In the genomic region with DNA sequence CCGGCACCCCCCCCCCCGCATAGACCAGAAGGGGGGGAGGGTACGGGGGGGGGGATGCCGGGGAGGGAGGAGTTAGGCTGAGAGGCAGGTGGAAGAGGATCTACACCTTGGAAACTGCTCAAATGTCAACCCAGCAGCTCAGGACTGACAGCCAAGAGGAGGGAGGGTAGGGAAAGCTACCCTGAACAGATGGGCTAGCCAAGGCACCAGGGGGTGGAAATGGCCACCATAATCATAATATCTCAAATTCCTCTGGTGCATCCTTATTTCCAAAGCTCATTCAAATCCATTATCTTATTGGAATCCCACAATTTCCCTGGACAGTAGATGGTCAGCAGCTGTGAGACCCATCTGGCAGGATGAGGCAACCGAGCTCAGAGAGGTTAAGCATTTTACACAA, we compare ENCODE assay signal across 14 mouse cellular contexts. TPM values are rescaled to one million over a fixed set of nuclear protein-coding genes. Genes with fewer than 3 reads are reported as not detected.
DNase-seq lines count a peak whose midpoint lies in the region; ATAC-seq and TF ChIP-seq lines count a peak whose summit lies in the region.
"Had no signal": no experiment of that assay in that cellular context is flagged by ENCODE, and none has a peak within 500 bp of the region (broad histone marks: within the 10 kb centered on the region; RNA-seq: fewer than 3 reads in every experiment).

No protein-coding gene starts in this region.

- peak overlapping the region; percentile 44 for H3K27ac ChIP-seq in forebrain, embryonic 11.5 days (ENCODE audit: low read depth, low read length)
- H3K27ac ChIP-seq in forebrain, embryonic 16.5 days (ENCODE audit: low read length), result no peak overlapping the region
- peak overlapping the region; percentile 87; the same call in 1 of the 2 replicates for H3K27ac ChIP-seq in forebrain, embryonic 15.5 days (replicated peaks)
- no peak overlapping the region for H3K27ac ChIP-seq in midbrain, postnatal 0 days (ENCODE audit: low read depth, low read length)
- H3K27ac ChIP-seq: embryonic facial prominence, embryonic 15.5 days; liver, embryonic 15.5 days; macrophage had no signal

- H3K9ac ChIP-seq in forebrain, embryonic 11.5 days (ENCODE audit: low read length), result no peak overlapping the region
- no peak overlapping the region for H3K9ac ChIP-seq in forebrain, embryonic 16.5 days (replicated peaks; ENCODE audit: low read depth, low read length)
- no peak overlapping the region for H3K9ac ChIP-seq in forebrain, embryonic 15.5 days (replicated peaks)
- H3K9ac ChIP-seq in midbrain, postnatal 0 days (replicated peaks; ENCODE audit: low read length, poor library complexity, severe bottlenecking), result no peak overlapping the region
- H3K9ac ChIP-seq: embryonic facial prominence, embryonic 15.5 days; liver, embryonic 15.5 days had no signal

- H3K9me3 ChIP-seq in forebrain, embryonic 11.5 days (ENCODE audit: control insufficient read depth, low read length), result no peaks in the 10 kb centered on the region
- no peaks in the 10 kb centered on the region for H3K9me3 ChIP-seq in forebrain, embryonic 16.5 days (ENCODE audit: control insufficient read depth, low read length)
- no peaks in the 10 kb centered on the region for H3K9me3 ChIP-seq in forebrain, embryonic 15.5 days
- H3K9me3 ChIP-seq in midbrain, postnatal 0 days (ENCODE audit: low read length), result no peaks in the 10 kb centered on the region
- H3K9me3 ChIP-seq: embryonic facial prominence, embryonic 15.5 days; liver, embryonic 15.5 days had no signal

- DNase-seq in forebrain, embryonic 11.5 days (ENCODE audit: low spot score), result no peak
- DNase-seq in cerebellum, adult 8-10 months, result peak; percentile 72
- peak; percentile 41 for DNase-seq in midbrain, postnatal 0 days (ENCODE audit: low spot score)
- DNase-seq in left cerebral cortex, postnatal 10 days (ENCODE audit: extremely low spot score in 1 of 2, low spot score in 2 of 2), result no peak
- no peak for DNase-seq in lung, postnatal 10 days
- DNase-seq in layer of hippocampus, postnatal 36 days, result no peak
- DNase-seq: kidney, adult 8-10 months; thymus, adult 18-20 months had no signal

- intact Hi-C loops in left cerebral cortex, postnatal 10 days (cut with DNase I), result no loop called here

- H3K27me3 ChIP-seq in forebrain, embryonic 11.5 days (ENCODE audit: control insufficient read depth, insufficient read depth, low read length), result no peaks in the 10 kb centered on the region
- no peaks in the 10 kb centered on the region for H3K27me3 ChIP-seq in forebrain, embryonic 16.5 days (replicated peaks; ENCODE audit: control insufficient read depth, insufficient read depth, low read length)
- no peaks in the 10 kb centered on the region for H3K27me3 ChIP-seq in forebrain, embryonic 15.5 days
- H3K27me3 ChIP-seq in midbrain, postnatal 0 days (ENCODE audit: insufficient read depth, low read length), result no peaks in the 10 kb centered on the region

- ATAC-seq in forebrain, embryonic 11.5 days (replicated peaks; ENCODE audit: low FRiP score), result no peak
- ATAC-seq in forebrain, embryonic 16.5 days, result no peak
- ATAC-seq in forebrain, embryonic 15.5 days (replicated peaks), result no peak
- no peak for ATAC-seq in midbrain, postnatal 0 days (ENCODE audit: low FRiP score)

- H3K4me3 ChIP-seq in forebrain, embryonic 11.5 days (ENCODE audit: low read depth, low read length), result no peak overlapping the region
- no peak overlapping the region for H3K4me3 ChIP-seq in forebrain, embryonic 16.5 days (replicated peaks; ENCODE audit: low read length)
- no peak overlapping the region for H3K4me3 ChIP-seq in forebrain, embryonic 15.5 days
- no peak overlapping the region for H3K4me3 ChIP-seq in midbrain, postnatal 0 days (ENCODE audit: low read depth, low read length)
- H3K4me3 ChIP-seq: embryonic facial prominence, embryonic 15.5 days; liver, embryonic 15.5 days had no signal

- 71% methylated on average over 1 of the region's 5 CpGs for WGBS in forebrain, embryonic 11.5 days
- 48% methylated on average over 4 of the region's 5 CpGs for WGBS in forebrain, embryonic 16.5 days
- WGBS in forebrain, embryonic 15.5 days, result 68% methylated on average over 1 of the region's 5 CpGs
- 39% methylated on average over 1 of the region's 5 CpGs for WGBS in midbrain, postnatal 0 days

- peaks cover 22% of the 10 kb centered on the region; the same call in 1 of the 2 replicates for H3K4me1 ChIP-seq in forebrain, embryonic 11.5 days (replicated peaks; ENCODE audit: control insufficient read depth, insufficient read depth, low read length)
- H3K4me1 ChIP-seq in forebrain, embryonic 16.5 days (replicated peaks; ENCODE audit: control insufficient read depth, insufficient read depth, low read length), result peaks cover 60% of the 10 kb centered on the region
- peaks cover 69% of the 10 kb centered on the region for H3K4me1 ChIP-seq in forebrain, embryonic 15.5 days
- H3K4me1 ChIP-seq in midbrain, postnatal 0 days (ENCODE audit: insufficient read depth, low read length), result peaks cover under 1% of the 10 kb centered on the region; the same call in 1 of the 2 replicates
- H3K4me1 ChIP-seq: embryonic facial prominence, embryonic 15.5 days; liver, embryonic 15.5 days had no signal

- H3K36me3 ChIP-seq in forebrain, embryonic 11.5 days (ENCODE audit: control insufficient read depth, insufficient read depth, low read length), result no peaks in the 10 kb centered on the region; the same call in 1 of the 2 replicates
- H3K36me3 ChIP-seq in forebrain, embryonic 16.5 days (ENCODE audit: control insufficient read depth, insufficient read depth), result no peaks in the 10 kb centered on the region
- H3K36me3 ChIP-seq in forebrain, embryonic 15.5 days, result no peaks in the 10 kb centered on the region
- no peaks in the 10 kb centered on the region for H3K36me3 ChIP-seq in midbrain, postnatal 0 days (ENCODE audit: insufficient read depth, low read length)
- H3K36me3 ChIP-seq: embryonic facial prominence, embryonic 15.5 days; liver, embryonic 15.5 days had no signal

- no peak for TF ChIP-seq CTCF in midbrain, postnatal 0 days (IDR thresholded peaks at IDR 0.05)

- H3K4me2 ChIP-seq in forebrain, embryonic 11.5 days (ENCODE audit: low read depth, low read length, severe bottlenecking), result no peak overlapping the region
- H3K4me2 ChIP-seq in forebrain, embryonic 16.5 days (ENCODE audit: low read length), result no peak overlapping the region
- no peak overlapping the region for H3K4me2 ChIP-seq in forebrain, embryonic 15.5 days (replicated peaks)
- no peak overlapping the region for H3K4me2 ChIP-seq in midbrain, postnatal 0 days (ENCODE audit: low read depth, low read length, poor library complexity, severe bottlenecking)
- H3K4me2 ChIP-seq: embryonic facial prominence, embryonic 15.5 days; liver, embryonic 15.5 days had no signal

RNA-seq across cellular contexts. Expression of gene Srrm4, which starts 19.7 kb away (rescaled TPM):
- polyA plus RNA-seq in forebrain, embryonic 11.5 days (2014; fragmentation: Nextera tagmentation; extraction: Ambion mirVana), result 19.2 and 19.5 TPM in 2 replicates
- 32.4 and 33.9 TPM in 2 replicates for polyA plus RNA-seq in forebrain, embryonic 16.5 days (2015; fragmentation: Nextera tagmentation; extraction: Ambion mirVana)
- 32.7 and 34.4 TPM in 2 replicates for polyA plus RNA-seq in forebrain, embryonic 15.5 days (2015; fragmentation: Nextera tagmentation; extraction: Ambion mirVana)
- 8.0 and 10.7 TPM in 2 replicates for total RNA-seq in midbrain, postnatal 0 days (2014; rRNA removed)
- 11.2 and 15.4 TPM in 2 replicates for polyA plus RNA-seq in midbrain, postnatal 0 days (2015; fragmentation: Nextera tagmentation; extraction: Ambion mirVana)
- 10 to 100 TPM; 32.2 to 33.9 TPM for total RNA-seq in left cerebral cortex, postnatal 10 days (2021)
- total RNA-seq in layer of hippocampus, postnatal 36 days (2021), result 10 to 100 TPM; 28.2 to 34.2 TPM
- total RNA-seq: hematopoietic stem cell, adult 5-6 weeks had no signal
- polyA plus RNA-seq: macrophage had no signal

Comparison
In these comparisons a context has a peak if more than half of its experiments do, and no peak if none do; other contexts are left out.
1. H3K27ac ChIP-seq: peak in forebrain, embryonic 11.5 days (single experiment) and forebrain, embryonic 15.5 days (single experiment); none in forebrain, embryonic 16.5 days (single experiment) and midbrain, postnatal 0 days (single experiment).
2. DNase-seq: peak in cerebellum, adult 8-10 months (single experiment) and midbrain, postnatal 0 days (single experiment); none in forebrain, embryonic 11.5 days (single experiment), left cerebral cortex, postnatal 10 days (0 of 2), lung, postnatal 10 days (single experiment) and layer of hippocampus, postnatal 36 days (0 of 2).